Mouse (Mus musculus) spleen, postnatal 10 days (tissue): ENCODE measurements around the gene Mcrip2.

Source experiments
- DNase-seq, 2 experiments: peaks; one replicate each; pipeline ENCODE4 v3.0.0; 2021 to 2022; ENCODE audit warnings: low spot score in 2 of 2

Gene Mcrip2

GRCm38 (mm10) chr17:25818851-25819780 is 49.4 kb downstream of the Mcrip2 start:
- no peak for DNase-seq

- no peak for DNase-seq
Observed at GRCm38 (mm10) chr17:25817662-25818061, 50.9 kb downstream of the Mcrip2 start.
